Mouse (Mus musculus) lung, postnatal 14 days (tissue): Measurements from ENCODE around the gene Csnk1e.

ENCODE experiments used
- DNase-seq: peaks from one replicate; pipeline ENCODE4 v3.0.0; 2021

Csnk1e gene

DNA sequence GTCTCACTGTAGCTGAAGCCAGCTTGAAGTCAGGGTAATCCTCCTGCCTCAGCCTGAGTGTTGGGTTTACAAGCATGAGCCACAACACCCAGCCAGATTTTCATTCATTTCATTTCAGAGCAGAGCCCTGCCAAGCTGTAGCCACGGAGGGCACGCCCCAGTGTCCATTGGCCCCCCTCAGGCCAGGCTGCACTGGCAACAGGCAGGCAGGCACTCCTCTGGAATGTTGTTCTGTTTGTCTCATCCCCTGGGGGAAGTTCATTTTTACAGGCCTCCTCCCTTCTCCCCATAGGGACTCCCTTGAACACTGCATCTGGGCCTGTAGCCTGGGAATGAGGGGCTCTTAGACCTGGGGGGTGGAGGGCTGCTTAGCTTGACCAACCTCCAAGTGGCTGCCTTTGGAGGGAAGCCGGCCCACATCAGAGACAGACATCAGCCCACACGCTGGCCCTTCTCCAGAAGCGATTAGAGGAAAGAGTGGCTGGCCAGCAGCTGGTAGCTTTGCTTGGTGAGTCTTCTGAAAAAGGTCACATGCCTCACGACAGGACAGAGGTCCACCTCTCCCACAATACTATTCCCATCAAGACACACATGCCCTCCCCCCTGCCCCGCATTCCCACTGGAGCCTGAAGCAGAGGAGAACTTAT lies 63.8 kb downstream of the Csnk1e start:
- peak; percentile 83 for DNase-seq

- DNase-seq: peak; percentile 66
Observed at GRCm38 (mm10) chr15:79390434-79390833, 64.9 kb downstream of the Csnk1e start.

- DNase-seq: no peak
Observed at GRCm38 (mm10) chr15:79388171-79388570, 67.2 kb downstream of the Csnk1e start.

GRCm38 (mm10) chr15:79387611-79388010 lies 67.8 kb downstream of the Csnk1e start:
- no peak for DNase-seq

- DNase-seq: no peak
Observed at GRCm38 (mm10) chr15:79387081-79387480, 68.3 kb downstream of the Csnk1e start.

DNA sequence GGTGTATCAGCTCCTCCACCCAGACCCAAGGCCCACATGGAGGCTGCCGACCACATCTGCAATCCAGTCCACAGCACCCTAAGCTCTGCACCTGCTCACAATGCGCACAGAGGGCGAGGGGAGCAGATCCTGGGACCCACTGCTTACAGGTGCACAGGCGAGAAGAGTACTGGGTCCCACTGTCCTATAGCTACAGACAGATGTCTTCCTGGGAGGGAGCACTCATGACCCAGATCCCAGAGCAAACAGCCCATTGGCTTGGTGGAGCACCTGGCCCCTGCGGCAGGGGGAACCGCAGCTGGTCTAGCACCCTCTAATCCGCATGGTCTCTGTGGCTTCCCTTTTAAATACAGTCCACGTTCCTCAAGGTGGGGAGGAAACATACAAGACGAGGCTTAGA lies 73.7 kb downstream of the Csnk1e start:
- DNase-seq: no peak

GRCm38 (mm10) chr15:79380468-79381444 lies 74.6 kb downstream of the Csnk1e start:
- DNase-seq: peak; percentile 90

DNA sequence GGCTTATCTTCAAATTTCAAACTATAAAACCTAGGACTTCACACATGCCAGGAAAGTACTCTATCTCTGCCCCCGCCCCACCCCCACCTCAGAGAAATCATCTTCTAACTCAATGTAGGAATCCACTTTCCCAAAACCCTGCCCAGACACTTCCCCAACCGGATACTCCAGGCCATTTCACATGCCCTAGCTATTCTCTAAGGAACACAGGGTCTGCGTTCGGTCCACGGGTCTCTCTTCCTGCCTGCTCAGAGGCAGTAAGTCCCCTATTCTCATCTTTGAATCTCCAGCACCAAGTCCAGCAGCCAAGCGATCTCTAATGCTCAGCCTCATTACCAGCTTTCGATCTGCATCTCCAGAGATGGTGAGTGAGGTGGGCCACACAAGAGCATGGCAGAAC lies 75.7 kb downstream of the Csnk1e start:
- DNase-seq: no peak

GRCm38 (mm10) chr15:79378608-79379007 lies 76.8 kb downstream of the Csnk1e start:
- DNase-seq: no peak

DNA sequence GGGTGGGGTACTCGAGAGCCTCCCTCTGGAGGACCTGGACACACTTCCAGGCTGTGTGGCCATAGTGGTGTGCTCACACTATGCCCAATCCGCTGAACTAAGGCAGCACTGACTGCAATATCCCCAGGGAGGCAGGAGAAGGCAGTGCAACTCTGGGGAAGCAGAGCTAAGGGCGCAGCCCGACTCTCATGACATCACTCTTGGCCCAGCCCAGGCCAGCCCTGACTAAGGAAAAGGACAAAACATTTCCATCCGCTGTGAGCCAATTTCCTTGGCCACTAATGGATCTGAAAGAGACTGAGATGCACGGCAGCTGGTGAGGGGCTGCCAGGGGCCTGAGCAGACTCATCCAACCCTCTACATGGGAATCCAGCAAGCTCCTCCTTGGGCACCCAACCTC lies 77.7 kb downstream of the Csnk1e start:
- peak; percentile 80 for DNase-seq

- DNase-seq: no peak
Observed at GRCm38 (mm10) chr15:79374760-79375159, 80.6 kb downstream of the Csnk1e start.

- DNase-seq: no peak
Observed at GRCm38 (mm10) chr15:79370281-79370843, 85.0 kb downstream of the Csnk1e start.

DNA sequence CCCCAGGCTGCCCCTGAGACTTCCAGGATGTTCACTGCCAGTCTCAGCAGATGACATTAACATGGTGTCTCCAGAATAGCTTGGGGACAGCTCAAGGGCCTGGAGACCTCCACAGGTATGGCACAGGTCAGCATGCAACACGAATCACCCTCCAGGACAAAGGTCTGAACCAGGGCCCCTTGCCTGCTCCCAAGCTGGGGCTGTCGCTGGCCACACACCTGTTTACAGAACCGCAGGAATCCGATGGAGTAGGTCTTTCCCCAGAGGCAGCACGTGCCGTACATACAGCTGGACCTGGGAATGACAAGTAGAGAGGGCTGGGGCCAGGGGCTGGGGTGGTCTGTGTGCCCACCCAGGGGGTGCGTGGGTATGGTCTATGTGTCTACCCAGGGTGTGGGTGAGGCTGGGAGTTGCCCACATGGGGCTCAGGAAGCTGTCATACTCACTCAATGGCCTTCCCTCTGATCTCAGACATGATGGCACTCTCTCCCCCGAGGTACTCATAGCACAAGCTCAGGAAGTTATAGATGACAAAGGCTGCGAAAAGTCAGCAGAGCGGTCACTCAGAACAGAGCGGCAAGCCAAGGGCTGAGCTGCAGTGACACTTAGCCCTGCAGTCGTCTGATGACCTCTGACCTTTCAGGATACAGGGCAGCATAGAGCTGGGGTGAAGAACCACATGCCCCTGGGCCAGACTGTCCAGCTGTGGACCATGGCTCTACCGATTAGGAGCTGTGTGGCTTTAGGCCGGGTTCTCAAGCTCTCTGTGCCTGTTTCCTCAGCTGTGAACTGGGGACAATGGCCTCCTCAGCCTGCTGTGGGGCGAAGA lies 85.7 kb downstream of the Csnk1e start:
- DNase-seq: no peak

- DNase-seq: no peak
Observed at GRCm38 (mm10) chr15:79368861-79369440, 86.4 kb downstream of the Csnk1e start.

GRCm38 (mm10) chr15:79368313-79368811 lies 87.0 kb downstream of the Csnk1e start:
- peak; percentile 81 for DNase-seq
